ENCODE assay signal across 8 mouse cellular contexts in the genomic region with DNA sequence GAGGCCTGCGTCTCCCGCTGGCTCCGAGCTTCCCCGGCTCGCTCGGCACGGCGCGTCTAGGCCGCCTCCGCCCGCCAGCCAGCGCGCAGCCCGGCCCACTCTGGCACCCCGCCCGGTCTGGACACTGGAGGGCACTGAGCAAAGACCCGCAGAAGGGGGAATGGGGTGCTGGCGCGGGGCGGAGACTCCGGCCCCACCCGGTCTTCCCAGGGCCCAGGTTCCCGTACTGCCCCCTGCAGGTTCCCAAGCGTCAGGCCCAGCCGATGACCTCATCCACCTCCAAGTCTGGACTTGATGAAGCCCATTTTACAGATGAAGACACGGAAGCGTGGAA. TPM values are rescaled to one million over a fixed set of nuclear protein-coding genes. Genes with fewer than 3 reads are reported as not detected.
DNase-seq lines count a peak whose midpoint lies in the region; ATAC-seq and TF ChIP-seq lines count a peak whose summit lies in the region.

No protein-coding gene starts in this region.

- no peaks in the 10 kb centered on the region for H3K9me3 ChIP-seq in hindbrain, embryonic 13.5 days

- H3K9ac ChIP-seq in hindbrain, embryonic 13.5 days = peak overlapping the region; percentile 78

- WGBS in hindbrain, embryonic 13.5 days = 7% methylated on average over 28 of the region's 28 CpGs

- POLR2A ChIA-PET in Patski (lab: Charles Lee) = interaction anchor here (0.6 to 1.3 kb wide), 2 partner anchors 10 to 58 kb away, joined by 4 to 5 read pairs; a partner anchor contains a TSS

- peak; percentile 29 for ATAC-seq in Patski
- peak; percentile 67 for ATAC-seq in hindbrain, embryonic 13.5 days (ENCODE audit: low FRiP score)

- DNase-seq in Patski (ENCODE audit: low read depth, low spot score) = no peak
- peak; percentile 82 to 88 for DNase-seq in cerebellum, postnatal 14 days
- peak; percentile 66 to 73 for DNase-seq in frontal cortex, postnatal 14 days (ENCODE audit: low spot score in 2 of 2)
- DNase-seq in layer of hippocampus, postnatal 25 days (ENCODE audit: extremely low spot score in 1 of 2, low spot score in 1 of 2) = peak; percentile 79 to 80
- DNase-seq in lung, postnatal 14 days = peak; percentile 95
- peak; percentile 84 for DNase-seq in retina, embryonic 14.5 days (ENCODE audit: low spot score)
- DNase-seq in thymus, postnatal 36 days = peak; percentile 87

- peaks cover 24% of the 10 kb centered on the region for H3K4me1 ChIP-seq in hindbrain, embryonic 13.5 days (replicated peaks)

- peaks cover 2% of the 10 kb centered on the region; the same call in 1 of the 2 replicates for H3K36me3 ChIP-seq in hindbrain, embryonic 13.5 days

- in situ Hi-C loops in Patski (cut with MboI; ENCODE audit: low pct_unique_long_range_greater_than_20kb) = no loop called here

- CTCF ChIA-PET in Patski (lab: Charles Lee) = interaction anchor here (0.8 to 1.6 kb wide), 4 partner anchors 18 to 142 kb away, joined by 3 to 4 read pairs (median 3); no protein-coding TSS in a partner anchor

- H3K4me3 ChIP-seq in hindbrain, embryonic 13.5 days = peak overlapping the region; percentile 40

- no peaks in the 10 kb centered on the region for H3K27me3 ChIP-seq in Patski
- peaks cover 7% of the 10 kb centered on the region for H3K27me3 ChIP-seq in hindbrain, embryonic 13.5 days

- no peak for TF ChIP-seq CTCF in Patski (IDR thresholded peaks at IDR 0.05)

- H3K27ac ChIP-seq in hindbrain, embryonic 13.5 days = peak overlapping the region; percentile 64; the same call in 1 of the 2 replicates

- peak overlapping the region; percentile 58 for H3K4me2 ChIP-seq in hindbrain, embryonic 13.5 days

RNA-seq across cellular contexts. Expression of a gene that starts 0.4 kb away (rescaled TPM):
- polyA plus RNA-seq in Patski (2021) = 1.3 TPM
- polyA plus RNA-seq in hindbrain, embryonic 13.5 days (2015; fragmentation: Nextera tagmentation; extraction: Ambion mirVana) = 4.4 TPM in 2 replicates
- total RNA-seq in layer of hippocampus, postnatal 25 days (2021) = 10 to 100 TPM; 12.8 to 14.7 TPM

RNA-seq across cellular contexts. Expression of a gene that starts 16.7 kb away (rescaled TPM):
- 0.03 TPM for polyA plus RNA-seq in Patski (2021)
- 0.17 and 0.48 TPM in 2 replicates for polyA plus RNA-seq in hindbrain, embryonic 13.5 days (2015; fragmentation: Nextera tagmentation; extraction: Ambion mirVana)
- total RNA-seq in layer of hippocampus, postnatal 25 days (2021) = 1 to 10 TPM; 1.3 to 1.4 TPM

RNA-seq across cellular contexts. Expression of a gene that starts 20.4 kb away (rescaled TPM):
- 0.04 TPM for polyA plus RNA-seq in Patski (2021)
- polyA plus RNA-seq in hindbrain, embryonic 13.5 days (2015; fragmentation: Nextera tagmentation; extraction: Ambion mirVana) = 18.0 and 20.1 TPM in 2 replicates
- total RNA-seq in layer of hippocampus, postnatal 25 days (2021) = 10 to 100 TPM; 65.0 to 79.6 TPM

RNA-seq across cellular contexts. Expression of a gene that starts 27.5 kb away (rescaled TPM):
- not detected for polyA plus RNA-seq in Patski (2021)
- not detected in 2 replicates for polyA plus RNA-seq in hindbrain, embryonic 13.5 days (2015; fragmentation: Nextera tagmentation; extraction: Ambion mirVana)
- total RNA-seq in layer of hippocampus, postnatal 25 days (2021) = 1 to 10 TPM; 1.9 to 5.4 TPM

RNA-seq across cellular contexts. Expression of a gene that starts 34.1 kb away (rescaled TPM):
- polyA plus RNA-seq in Patski (2021) = 20.2 TPM
- polyA plus RNA-seq in hindbrain, embryonic 13.5 days (2015; fragmentation: Nextera tagmentation; extraction: Ambion mirVana) = 21.5 and 24.4 TPM in 2 replicates
- 10 to 100 TPM; 49.2 to 63.4 TPM for total RNA-seq in layer of hippocampus, postnatal 25 days (2021)

Comparison
In these comparisons a context has a peak if more than half of its experiments do, and no peak if none do; other contexts are left out.
1. RNA of a gene that starts 20.4 kb away (polyA plus RNA-seq): 18.0 to 20.1 TPM in hindbrain, embryonic 13.5 days; 0.04 TPM in Patski (single experiment); every median in the first group is over 10 times any median in the second.